Mouse (Mus musculus): ENCODE results near the gene Cdk5rap3.

- TF ChIP-seq CTCF (IDR thresholded peaks at IDR 0.05; ENCODE audit: low read depth), result no peak
- TF ChIP-seq EP300 (IDR thresholded peaks at IDR 0.05; ENCODE audit: low read depth), result no peak
These were observed 12.4 kb upstream of the Cdk5rap3 start for GRCm38 (mm10) chr11:96928691-96929090.
